Mouse (Mus musculus) liver, embryonic 11.5 days (tissue): ENCODE data around the gene Man2a2. TPM values are rescaled to one million over a fixed set of nuclear protein-coding genes. Genes with fewer than 3 reads are reported as not detected.

Experiments used
- ATAC-seq: fragments of 200-750 bp; cut with Nextera tagmentation; replicated peaks from 2 replicates; pipeline ENCODE4 v1.8.0; 2017; ENCODE audit warnings: moderate number of reproducible peaks, mild to moderate bottlenecking, moderate TSS enrichment, moderate library complexity; ENCODE audit not compliant: low FRiP score
- DNase-seq: peaks from one replicate; pipeline ENCODE4 v3.0.0-alpha.2; 2017; ENCODE audit warnings: low spot score
- H3K27ac ChIP-seq: fragments of 300-500 bp; sonication (generic); 2 replicates; pipeline ENCODE4 v1.5.1; 2014; ENCODE audit warnings: mild to moderate bottlenecking, low read depth, low read length, control low read depth
- H3K27me3 ChIP-seq: fragments of 300-500 bp; sonication (generic); replicated peaks from 2 replicates; pipeline ENCODE4 v1.6.1; 2014; ENCODE audit warnings: low read length, mixed read lengths; ENCODE audit not compliant: control insufficient read depth, insufficient read depth
- H3K36me3 ChIP-seq: fragments of 300-500 bp; sonication (generic); 2 replicates; pipeline ENCODE4 v1.6.1; 2014; ENCODE audit warnings: mild to moderate bottlenecking, low read length, moderate library complexity, mixed read lengths; ENCODE audit not compliant: control insufficient read depth, insufficient read depth
- H3K4me1 ChIP-seq: fragments of 300-500 bp; sonication (generic); replicated peaks from 2 replicates; pipeline ENCODE4 v1.6.1; 2014; ENCODE audit warnings: low read length, mixed read lengths; ENCODE audit not compliant: control insufficient read depth, insufficient read depth
- H3K4me2 ChIP-seq: fragments of 300-500 bp; sonication (generic); 2 replicates; pipeline ENCODE4 v1.6.1; 2014; ENCODE audit warnings: mild to moderate bottlenecking, control low read depth, moderate library complexity
- H3K4me3 ChIP-seq: fragments of 300-500 bp; sonication (generic); 2 replicates; pipeline ENCODE4 v1.5.1; 2014; ENCODE audit warnings: low read depth, low read length, control low read depth
- H3K9ac ChIP-seq: fragments of 300-500 bp; sonication (generic); 2 replicates; pipeline ENCODE4 v1.6.1; 2014; ENCODE audit warnings: low read depth, low read length, control low read depth
- H3K9me3 ChIP-seq: fragments of 300-500 bp; sonication (generic); 2 replicates; pipeline ENCODE4 v1.6.1; 2016; ENCODE audit warnings: low read length, inconsistent platforms, mixed read lengths; ENCODE audit not compliant: control insufficient read depth
- WGBS: fragments of 180-500 bp; shearing (Covaris S2); extraction: QIAGEN DNeasy Blood & Tissue Kit; methylation state at CpG from one replicate; pipeline ENCODE4 v1.1.7; 2014; 5-methylcytosine and 5-hydroxymethylcytosine counted together
- polyA plus RNA-seq: library from polyadenylated mRNA; unstranded; fragments of >200 nt; fragmentation: Nextera tagmentation; extraction: Ambion mirVana; gene quantifications from 2 replicates; pipeline ENCODE4 v1.2.1, GENCODE M21; 2014

Man2a2 gene
- polyA plus RNA-seq, 1 experiment from 2014 or later: 12.4 TPM

DNA sequence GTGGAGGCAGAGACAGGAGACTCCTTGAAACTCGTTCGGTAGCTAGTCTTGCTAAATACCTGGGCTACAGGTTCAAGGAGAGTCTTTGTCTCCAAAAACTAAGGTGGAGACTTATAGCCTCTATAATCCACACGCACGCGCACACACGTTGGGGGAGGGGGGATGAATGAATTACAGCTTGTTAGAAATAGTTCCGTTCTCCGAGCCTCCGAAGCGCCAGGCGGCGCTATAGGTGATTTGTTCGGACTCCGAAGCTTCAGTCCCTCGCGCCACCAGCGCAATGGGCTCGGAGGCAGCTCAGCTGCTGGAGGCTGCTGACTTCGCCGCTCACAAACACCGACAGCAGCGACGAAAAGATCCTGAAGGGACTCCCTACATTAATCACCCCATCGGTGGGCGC, 28.3 kb downstream of the Man2a2 start, which contains the start of gene Hddc3:
Hddc3 (plus strand) TSS at position 247 of the 400 bp plus-strand sequence.
- Histone ChIP-seq H3K4me3 (peak within 1 kb of the TSS; percentile 54), H3K4me1 (peaks cover 30% of the 10 kb centered on the region), H3K27me3 (no peaks in the 10 kb centered on the region), H3K9me3 (no peaks in the 10 kb centered on the region), H3K9ac (peak within 1 kb of the TSS; percentile 72), H3K27ac (no peak within 1 kb of the TSS), H3K4me2 (peak within 1 kb of the TSS; percentile 93), H3K36me3 (no peaks in the 10 kb centered on the region)
- DNase-seq (peak; percentile 89), ATAC-seq (peak; percentile 44)
- under 1% methylated on average over 25 of the region's 25 CpGs for WGBS

DNA sequence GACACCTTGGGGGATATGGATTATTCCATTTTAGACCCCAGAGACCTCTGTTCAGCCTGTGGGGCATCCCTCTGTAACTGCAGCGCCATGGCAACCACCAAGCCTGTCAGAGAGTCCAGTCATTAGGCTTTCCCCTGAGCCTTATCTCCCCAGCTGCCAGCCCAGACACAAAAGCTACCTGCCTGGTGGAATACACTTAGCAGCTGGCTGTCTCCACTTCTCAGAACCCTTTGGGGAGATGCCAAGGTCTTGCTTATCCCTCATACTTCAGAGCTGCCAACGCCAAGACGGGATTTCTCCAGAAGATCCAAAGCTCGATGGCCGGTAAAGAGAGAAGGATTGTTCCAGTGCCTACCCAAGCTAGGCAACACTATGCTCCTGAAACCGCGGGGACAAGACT, 29.4 kb downstream of the Man2a2 start:
- 65% methylated on average over 7 of the region's 7 CpGs for WGBS
- H3K4me3 ChIP-seq: no peak overlapping the region
- no peak overlapping the region for H3K27ac ChIP-seq
- no peaks in the 10 kb centered on the region for H3K36me3 ChIP-seq
- H3K4me1 ChIP-seq: peaks cover 28% of the 10 kb centered on the region
- no peaks in the 10 kb centered on the region for H3K9me3 ChIP-seq
- ATAC-seq (no peak), DNase-seq (no peak)
- no peak overlapping the region for H3K4me2 ChIP-seq
- H3K9ac ChIP-seq: no peak overlapping the region
- no peaks in the 10 kb centered on the region for H3K27me3 ChIP-seq

DNA sequence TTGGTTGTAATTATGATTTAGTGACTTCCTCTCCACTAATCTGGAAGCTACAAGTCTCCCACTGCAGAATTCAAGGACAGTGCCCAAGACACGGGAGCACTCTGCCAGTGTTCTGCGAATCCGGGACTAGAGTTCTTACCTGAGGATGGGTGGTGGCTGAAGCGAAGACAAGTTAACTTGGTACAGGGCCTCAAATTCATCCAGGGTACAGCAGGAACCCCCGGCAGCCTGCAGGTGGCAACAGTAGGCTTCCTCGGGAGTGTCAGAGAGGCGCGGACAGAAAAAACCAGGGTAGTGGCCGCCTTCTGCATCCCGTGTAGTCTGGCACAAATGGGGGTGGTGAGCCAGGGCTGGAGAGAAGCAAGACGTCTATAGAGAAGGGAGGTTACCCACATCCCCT, 30.4 kb downstream of the Man2a2 start, which contains the start of gene Unc45a:
Unc45a (minus strand) TSS at position 213 of the 400 bp plus-strand sequence.
- WGBS: 3% methylated on average over 11 of the region's 11 CpGs
- ATAC-seq: peak; percentile 67
- peak within 1 kb of the TSS; percentile 68 for H3K27ac ChIP-seq

DNA sequence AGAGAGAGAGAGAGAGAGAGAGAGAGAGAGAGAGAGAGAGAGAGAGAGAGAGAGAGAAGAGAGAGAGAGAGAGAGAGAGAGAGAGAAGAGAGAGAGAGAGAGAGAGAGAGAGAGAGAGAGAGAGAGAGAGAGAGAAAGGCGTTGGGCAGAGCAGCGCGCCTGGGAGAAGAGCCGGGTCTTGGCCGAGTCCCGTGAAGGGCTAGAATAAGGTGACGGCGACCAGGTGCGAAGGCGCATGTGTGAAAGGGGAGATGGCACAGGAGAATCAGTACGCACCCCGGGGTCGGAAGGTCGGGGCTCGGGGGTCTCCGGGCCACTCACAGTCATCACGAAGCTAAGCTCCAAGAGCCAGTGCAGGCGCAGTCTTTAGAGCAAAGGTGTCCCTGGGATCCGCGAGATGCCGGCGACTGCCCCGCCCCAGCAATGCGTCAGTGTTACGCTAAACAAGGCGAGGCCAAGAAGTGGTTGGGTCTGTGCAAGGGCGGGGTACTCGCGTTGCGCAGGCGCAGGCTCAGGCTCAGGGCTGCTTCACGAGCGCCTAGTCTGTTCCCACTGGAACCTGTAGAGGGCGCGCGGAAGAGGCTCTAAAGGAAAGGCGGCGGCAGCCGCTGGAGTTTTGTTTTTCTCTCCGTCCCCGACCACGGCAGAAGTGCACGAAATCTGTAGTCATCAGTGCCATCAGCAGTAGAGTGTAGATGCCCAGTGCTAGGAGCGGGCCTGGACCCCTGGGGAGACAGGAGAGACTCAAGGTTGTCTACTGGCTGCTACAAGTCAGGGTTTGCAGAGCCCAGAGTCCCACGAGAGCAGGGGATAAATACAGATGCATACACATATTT, 31.2 kb downstream of the Man2a2 start:
- peaks cover 10% of the 10 kb centered on the region for H3K36me3 ChIP-seq
- H3K4me1 ChIP-seq: peaks cover 24% of the 10 kb centered on the region
- H3K9me3 ChIP-seq: no peaks in the 10 kb centered on the region
- peak overlapping the region; percentile 68 for H3K27ac ChIP-seq
- under 1% methylated on average over 45 of the region's 45 CpGs for WGBS
- ATAC-seq: peak; percentile 96
- H3K4me3 ChIP-seq: peak overlapping the region; percentile 69
- peak; percentile 93 for DNase-seq
- H3K27me3 ChIP-seq: no peaks in the 10 kb centered on the region
- H3K4me2 ChIP-seq: peak overlapping the region; percentile 84
- peak overlapping the region; percentile 79 for H3K9ac ChIP-seq

More for the DNA sequence above, 30.4 kb downstream of the Man2a2 start, which contains the start of gene Unc45a:
- peak within 1 kb of the TSS; percentile 69 for H3K4me3 ChIP-seq
- peaks cover 24% of the 10 kb centered on the region for H3K4me1 ChIP-seq
- H3K9ac ChIP-seq: peak within 1 kb of the TSS; percentile 79
- H3K9me3 ChIP-seq: no peaks in the 10 kb centered on the region
- DNase-seq: peak; percentile 74
- peaks cover 6% of the 10 kb centered on the region for H3K36me3 ChIP-seq
- H3K27me3 ChIP-seq: no peaks in the 10 kb centered on the region
- peak within 1 kb of the TSS; percentile 84 for H3K4me2 ChIP-seq

DNA sequence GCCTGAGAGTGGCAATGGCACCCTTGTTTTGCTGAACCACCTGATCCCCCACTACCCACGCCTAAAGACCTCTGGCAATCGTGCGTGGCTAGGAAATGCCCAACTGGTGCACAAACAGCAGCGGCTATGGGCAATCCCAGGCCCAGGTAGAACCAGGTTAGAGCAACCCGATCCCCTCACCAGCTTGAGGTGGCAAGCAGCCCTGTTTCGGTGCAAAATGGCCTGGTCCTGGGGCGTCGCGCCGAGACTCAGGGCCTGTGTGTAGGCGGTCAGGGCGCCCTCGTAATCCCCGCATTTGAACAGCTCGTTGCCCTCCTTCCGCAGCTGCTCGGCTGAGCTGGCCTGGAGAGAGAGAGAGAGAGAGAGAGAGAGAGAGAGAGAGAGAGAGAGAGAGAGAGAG, 31.8 kb downstream of the Man2a2 start:
- no peaks in the 10 kb centered on the region for H3K27me3 ChIP-seq
- no peak overlapping the region for H3K27ac ChIP-seq
- ATAC-seq (no peak), DNase-seq (no peak)
- no peaks in the 10 kb centered on the region for H3K9me3 ChIP-seq
- peaks cover 14% of the 10 kb centered on the region for H3K36me3 ChIP-seq
- H3K4me1 ChIP-seq: peaks cover 24% of the 10 kb centered on the region
- peak overlapping the region; percentile 62 for H3K9ac ChIP-seq
- H3K4me2 ChIP-seq: peak overlapping the region; percentile 84
- 13% methylated on average over 16 of the region's 17 CpGs for WGBS
- H3K4me3 ChIP-seq: peak overlapping the region; percentile 69

DNA sequence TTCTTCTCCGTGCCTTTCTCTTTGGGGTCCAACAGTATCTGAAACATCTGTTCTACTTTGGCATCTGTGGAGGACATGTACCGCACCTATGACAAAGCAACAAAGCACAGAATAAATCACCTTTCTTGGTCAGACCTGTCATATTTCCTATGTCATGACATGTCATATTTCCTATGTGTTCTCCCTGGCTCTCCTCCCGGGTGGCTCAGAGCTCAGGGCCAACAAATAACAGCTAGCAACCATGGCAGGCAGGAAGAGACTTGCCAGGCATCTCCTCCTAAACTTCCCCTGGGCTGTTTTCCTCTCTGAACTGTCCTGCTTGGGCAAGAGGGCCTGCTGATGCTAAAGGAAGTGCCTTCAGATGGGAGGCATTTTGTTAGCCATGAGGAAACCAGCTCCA, 34.2 kb downstream of the Man2a2 start:
- peaks cover 14% of the 10 kb centered on the region for H3K4me1 ChIP-seq
- H3K4me3 ChIP-seq: no peak overlapping the region
- peaks cover 35% of the 10 kb centered on the region for H3K36me3 ChIP-seq
- no peak for DNase-seq
- no peak overlapping the region for H3K4me2 ChIP-seq
- H3K27me3 ChIP-seq: no peaks in the 10 kb centered on the region
- peaks cover 3% of the 10 kb centered on the region; the same call in 1 of the 2 replicates for H3K9me3 ChIP-seq
- WGBS: 82% methylated on average over 3 of the region's 3 CpGs
- ATAC-seq: no peak
- H3K27ac ChIP-seq: no peak overlapping the region
- no peak overlapping the region for H3K9ac ChIP-seq

DNA sequence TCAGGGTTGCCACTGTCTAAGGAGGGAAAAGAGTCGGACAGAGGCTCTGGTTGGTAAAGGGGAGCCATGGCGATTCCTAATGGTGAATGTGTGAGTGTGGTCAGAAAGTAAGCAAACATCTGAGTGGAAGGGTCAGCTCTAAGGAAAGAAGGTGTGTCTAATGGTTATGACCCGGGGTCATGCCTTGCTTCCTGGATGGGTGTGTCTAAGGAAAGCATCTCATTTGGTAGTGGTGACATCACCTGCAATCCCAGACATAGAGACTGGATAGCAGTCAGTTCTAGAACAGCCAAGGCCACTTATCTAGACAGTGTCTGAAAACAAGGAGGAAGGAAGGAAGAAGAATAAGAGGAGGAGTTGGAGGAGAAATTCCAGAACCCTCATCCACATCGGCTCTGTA, 36.3 kb downstream of the Man2a2 start:
- peaks cover 7% of the 10 kb centered on the region for H3K4me1 ChIP-seq
- WGBS: 79% methylated on average over 4 of the region's 4 CpGs
- peaks cover 3% of the 10 kb centered on the region; the same call in 1 of the 2 replicates for H3K9me3 ChIP-seq
- H3K36me3 ChIP-seq: peaks cover 50% of the 10 kb centered on the region
- ATAC-seq: no peak
- H3K27ac ChIP-seq: no peak overlapping the region
- no peak for DNase-seq
- no peak overlapping the region for H3K9ac ChIP-seq
- no peak overlapping the region for H3K4me2 ChIP-seq
- H3K4me3 ChIP-seq: no peak overlapping the region
- no peaks in the 10 kb centered on the region for H3K27me3 ChIP-seq

DNA sequence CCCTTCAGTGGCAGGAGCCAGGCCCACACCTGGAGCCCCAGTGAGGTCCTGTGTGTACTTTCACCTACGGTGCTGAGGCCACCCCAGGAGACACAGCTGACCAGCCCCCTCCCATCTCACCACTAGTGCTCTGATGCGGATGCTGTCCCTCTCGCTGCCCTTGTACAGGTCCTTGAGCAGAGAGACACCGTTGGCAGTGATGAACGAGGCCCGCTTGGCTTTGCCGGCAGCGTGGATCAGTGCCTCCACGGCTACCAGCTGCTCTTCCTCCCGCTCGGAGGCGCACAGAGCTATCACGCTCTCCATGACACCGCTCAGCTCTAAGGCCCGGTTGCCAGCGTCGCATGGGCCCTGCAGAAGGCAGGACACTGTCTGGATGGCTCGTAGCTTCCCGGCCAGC, 39.7 kb downstream of the Man2a2 start:
- Histone ChIP-seq H3K9ac (no peak overlapping the region), H3K36me3 (peaks cover 67% of the 10 kb centered on the region), H3K4me2 (no peak overlapping the region), H3K4me3 (no peak overlapping the region), H3K9me3 (peaks cover 3% of the 10 kb centered on the region; the same call in 1 of the 2 replicates), H3K27me3 (no peaks in the 10 kb centered on the region), H3K27ac (no peak overlapping the region), H3K4me1 (no peaks in the 10 kb centered on the region)
- ATAC-seq (no peak), DNase-seq (no peak)
- WGBS: 96% methylated on average over 19 of the region's 19 CpGs
